Mouse (Mus musculus) hindbrain, embryonic 13.5 days (tissue): Measurements from ENCODE around the gene Ogg1. TPM values are rescaled to one million over a fixed set of nuclear protein-coding genes. Genes with fewer than 3 reads are reported as not detected.
"Not testable (repeated sequence)": the region's sequence is repeated elsewhere in the genome, so short reads cannot be mapped to it uniquely, and the experiment has no call there.

Source experiments
- ATAC-seq: fragments of 200-750 bp; cut with Nextera tagmentation; 2 replicates; pipeline ENCODE4 v1.8.0; 2017; ENCODE audit warnings: moderate TSS enrichment; ENCODE audit not compliant: low FRiP score
- H3K27ac ChIP-seq: fragments of 300-500 bp; sonication (generic); 2 replicates; pipeline ENCODE4 v1.5.1; 2015; ENCODE audit warnings: inconsistent platforms, mild to moderate bottlenecking, moderate library complexity
- H3K27me3 ChIP-seq: fragments of 300-500 bp; sonication (generic); 2 replicates; pipeline ENCODE4 v1.6.1; 2015; ENCODE audit warnings: mild to moderate bottlenecking, inconsistent platforms
- H3K36me3 ChIP-seq: fragments of 300-500 bp; sonication (generic); 2 replicates; pipeline ENCODE4 v1.6.1; 2015; ENCODE audit warnings: mild to moderate bottlenecking, inconsistent platforms
- H3K4me1 ChIP-seq: fragments of 300-500 bp; sonication (generic); replicated peaks from 2 replicates; pipeline ENCODE4 v1.6.1; 2015; ENCODE audit warnings: inconsistent platforms
- H3K4me2 ChIP-seq: fragments of 300-500 bp; sonication (generic); 2 replicates; pipeline ENCODE4 v1.6.1; 2015; ENCODE audit warnings: inconsistent platforms, mild to moderate bottlenecking, moderate library complexity
- H3K4me3 ChIP-seq: fragments of 300-500 bp; sonication (generic); 2 replicates; pipeline ENCODE4 v1.5.1; 2015; ENCODE audit warnings: mild to moderate bottlenecking, inconsistent platforms
- H3K9ac ChIP-seq: fragments of 300-500 bp; sonication (generic); 2 replicates; pipeline ENCODE4 v1.6.1; 2015; ENCODE audit warnings: mild to moderate bottlenecking, inconsistent platforms
- H3K9me3 ChIP-seq: fragments of 300-500 bp; sonication (generic); 2 replicates; pipeline ENCODE4 v1.6.1; 2016; ENCODE audit warnings: inconsistent platforms
- WGBS: fragments of 180-500 bp; shearing (Covaris S2); methylation state at CpG from one replicate; pipeline ENCODE4 v1.1.7; 2015; 5-methylcytosine and 5-hydroxymethylcytosine counted together
- polyA plus RNA-seq: library from polyadenylated mRNA; unstranded; fragments of >200 nt; fragmentation: Nextera tagmentation; extraction: Ambion mirVana; gene quantifications from 2 replicates; pipeline ENCODE4 v1.2.1, GENCODE M21; 2015

Ogg1 gene
- polyA plus RNA-seq, 1 experiment from 2014 or later: 8.7 TPM

DNA sequence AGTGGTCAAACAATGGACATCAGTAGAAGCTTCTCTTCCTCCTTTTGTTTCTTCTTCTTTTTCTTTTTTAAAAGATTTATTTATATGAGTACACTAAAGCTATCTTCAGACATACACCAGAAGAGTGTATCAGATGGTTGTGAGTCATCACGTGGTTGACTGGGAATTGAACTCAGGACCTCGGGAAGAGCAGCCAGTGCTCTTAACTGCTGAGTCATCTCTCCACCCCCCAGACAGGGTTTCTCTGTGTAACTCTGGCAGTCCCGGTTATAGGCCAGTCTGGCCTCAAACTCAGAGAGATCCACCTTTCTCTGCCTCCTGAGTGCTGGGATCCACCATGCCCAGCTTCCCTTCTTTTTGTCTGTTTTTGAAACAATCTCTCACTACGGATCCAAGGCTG is 30.1 kb upstream of the Ogg1 start:
- Histone ChIP-seq H3K27me3 (no peaks in the 10 kb centered on the region), H3K36me3 (no peaks in the 10 kb centered on the region), H3K9ac (no peak overlapping the region), H3K4me3 (no peak overlapping the region), H3K27ac (no peak overlapping the region), H3K9me3 (no peaks in the 10 kb centered on the region), H3K4me2 (no peak overlapping the region), H3K4me1 (no peaks in the 10 kb centered on the region)
- ATAC-seq: no peak
- WGBS: 77% methylated on average over 4 of the region's 4 CpGs

- Histone ChIP-seq H3K27ac (no peak overlapping the region), H3K9ac (no peak overlapping the region), H3K4me1 (peaks cover 7% of the 10 kb centered on the region; the same call in 1 of the 2 replicates), H3K36me3 (no peaks in the 10 kb centered on the region), H3K9me3 (no peaks in the 10 kb centered on the region), H3K27me3 (no peaks in the 10 kb centered on the region), H3K4me2 (no peak overlapping the region), H3K4me3 (no peak overlapping the region)
- WGBS: 85% methylated on average over 5 of the region's 5 CpGs
- no peak for ATAC-seq
Observed at GRCm38 (mm10) chr6:113301350-113301749, 25.4 kb upstream of the Ogg1 start.

GRCm38 (mm10) chr6:113302258-113302657 is 24.5 kb upstream of the Ogg1 start:
- Histone ChIP-seq H3K4me3 (no peak overlapping the region), H3K27me3 (no peaks in the 10 kb centered on the region), H3K4me2 (no peak overlapping the region), H3K9ac (no peak overlapping the region), H3K27ac (no peak overlapping the region), H3K36me3 (no peaks in the 10 kb centered on the region), H3K9me3 (no peaks in the 10 kb centered on the region), H3K4me1 (peaks cover 7% of the 10 kb centered on the region; the same call in 1 of the 2 replicates)
- no peak for ATAC-seq
- WGBS: 25% methylated on average over 3 of the region's 3 CpGs

GRCm38 (mm10) chr6:113306322-113306985 is 20.3 kb upstream of the Ogg1 start:
- H3K36me3 ChIP-seq: peaks cover 15% of the 10 kb centered on the region
- H3K4me3 ChIP-seq: peak overlapping the region; percentile 97
- H3K27me3 ChIP-seq: no peaks in the 10 kb centered on the region
- H3K9ac ChIP-seq: peak overlapping the region; percentile 97
- peak overlapping the region; percentile 99 for H3K27ac ChIP-seq
- ATAC-seq: peak; percentile 98
- H3K9me3 ChIP-seq: no peaks in the 10 kb centered on the region
- under 1% methylated on average over 50 of the region's 50 CpGs for WGBS
- peak overlapping the region; percentile 100 for H3K4me2 ChIP-seq
- H3K4me1 ChIP-seq: peaks cover 38% of the 10 kb centered on the region

GRCm38 (mm10) chr6:113306986-113307349 is 19.8 kb upstream of the Ogg1 start, which contains the start of gene Brpf1:
TSS of gene Brpf1 (plus strand) at chr6:113307137.
- peak within 1 kb of the TSS; percentile 100 for H3K4me2 ChIP-seq
- H3K9ac ChIP-seq: peak within 1 kb of the TSS; percentile 97
- H3K4me1 ChIP-seq: peaks cover 38% of the 10 kb centered on the region
- WGBS: under 1% methylated on average over 32 of the region's 32 CpGs
- H3K4me3 ChIP-seq: peak within 1 kb of the TSS; percentile 97
- peak; percentile 60 for ATAC-seq
- H3K36me3 ChIP-seq: peaks cover 16% of the 10 kb centered on the region
- no peaks in the 10 kb centered on the region for H3K9me3 ChIP-seq
- H3K27ac ChIP-seq: peak within 1 kb of the TSS; percentile 99
- H3K27me3 ChIP-seq: no peaks in the 10 kb centered on the region

GRCm38 (mm10) chr6:113307481-113308121 is 19.2 kb upstream of the Ogg1 start:
- peaks cover 38% of the 10 kb centered on the region for H3K4me1 ChIP-seq
- H3K27me3 ChIP-seq: no peaks in the 10 kb centered on the region
- peak overlapping the region; percentile 100 for H3K4me2 ChIP-seq
- H3K27ac ChIP-seq: peak overlapping the region; percentile 99
- H3K36me3 ChIP-seq: peaks cover 21% of the 10 kb centered on the region
- WGBS: under 1% methylated on average over 34 of the region's 34 CpGs
- no peak for ATAC-seq
- H3K9me3 ChIP-seq: no peaks in the 10 kb centered on the region
- H3K4me3 ChIP-seq: peak overlapping the region; percentile 97
- H3K9ac ChIP-seq: peak overlapping the region; percentile 97

GRCm38 (mm10) chr6:113308141-113308540 is 18.6 kb upstream of the Ogg1 start:
- Histone ChIP-seq H3K36me3 (peaks cover 25% of the 10 kb centered on the region), H3K9ac (peak overlapping the region; percentile 97), H3K4me2 (peak overlapping the region; percentile 100), H3K9me3 (no peaks in the 10 kb centered on the region), H3K27ac (peak overlapping the region; percentile 99), H3K27me3 (no peaks in the 10 kb centered on the region), H3K4me3 (peak overlapping the region; percentile 97), H3K4me1 (peaks cover 38% of the 10 kb centered on the region)
- ATAC-seq: no peak
- 32% methylated on average over 5 of the region's 5 CpGs for WGBS

GRCm38 (mm10) chr6:113315972-113316371 is 10.8 kb upstream of the Ogg1 start:
- Histone ChIP-seq H3K4me2 (no peak overlapping the region), H3K4me1 (no peaks in the 10 kb centered on the region), H3K9ac (no peak overlapping the region), H3K4me3 (no peak overlapping the region), H3K27ac (no peak overlapping the region), H3K27me3 (no peaks in the 10 kb centered on the region), H3K9me3 (no peaks in the 10 kb centered on the region), H3K36me3 (peaks cover 88% of the 10 kb centered on the region)
- WGBS: 98% methylated on average over 3 of the region's 3 CpGs
- no peak for ATAC-seq

- no peak overlapping the region for H3K27ac ChIP-seq
- H3K4me2 ChIP-seq: no peak overlapping the region
- H3K4me3 ChIP-seq: no peak overlapping the region
- no peak overlapping the region for H3K9ac ChIP-seq
- no peak for ATAC-seq
- no peaks in the 10 kb centered on the region for H3K27me3 ChIP-seq
- peaks cover 24% of the 10 kb centered on the region for H3K4me1 ChIP-seq
- H3K9me3 ChIP-seq: no peaks in the 10 kb centered on the region
- peaks cover 48% of the 10 kb centered on the region for H3K36me3 ChIP-seq
- 96% methylated on average over 1 of the region's 1 CpGs for WGBS
Observed at GRCm38 (mm10) chr6:113329396-113329795, 2.6 kb downstream of the Ogg1 start.

DNA sequence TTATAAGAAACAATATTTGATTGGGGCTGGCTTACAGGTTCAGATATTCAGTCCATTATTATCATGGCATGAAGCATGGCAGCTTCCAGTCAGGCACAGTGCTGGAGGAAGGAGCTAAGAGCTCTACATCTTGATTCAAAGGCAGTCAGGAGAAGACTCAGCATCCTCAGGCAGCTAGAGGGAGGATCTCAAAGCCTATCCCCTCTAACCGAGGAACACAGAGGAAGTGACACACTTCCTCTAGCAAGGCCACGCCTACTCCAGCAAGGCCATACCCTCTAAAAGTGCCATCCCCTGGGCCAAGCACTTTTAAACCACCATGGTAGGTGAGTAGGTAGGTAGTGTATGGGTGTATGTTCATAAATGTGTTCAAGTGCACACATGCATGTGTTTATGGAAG is 3.8 kb downstream of the Ogg1 start:
- Histone ChIP-seq H3K4me1 (peaks cover 21% of the 10 kb centered on the region), H3K4me3 (no peak overlapping the region), H3K4me2 (no peak overlapping the region), H3K27me3 (no peaks in the 10 kb centered on the region), H3K9ac (no peak overlapping the region), H3K36me3 (peaks cover 53% of the 10 kb centered on the region), H3K27ac (no peak overlapping the region), H3K9me3 (no peaks in the 10 kb centered on the region)
- no peak for ATAC-seq
- 64% methylated on average over 2 of the region's 2 CpGs for WGBS

GRCm38 (mm10) chr6:113331721-113332120 is 4.9 kb downstream of the Ogg1 start:
- H3K4me3 ChIP-seq: no peak overlapping the region
- 95% methylated on average over 11 of the region's 11 CpGs for WGBS
- no peaks in the 10 kb centered on the region for H3K9me3 ChIP-seq
- peaks cover 14% of the 10 kb centered on the region for H3K4me1 ChIP-seq
- H3K27me3 ChIP-seq: no peaks in the 10 kb centered on the region
- peaks cover 63% of the 10 kb centered on the region for H3K36me3 ChIP-seq
- H3K4me2 ChIP-seq: no peak overlapping the region
- H3K27ac ChIP-seq: no peak overlapping the region
- no peak overlapping the region for H3K9ac ChIP-seq
- no peak for ATAC-seq

DNA sequence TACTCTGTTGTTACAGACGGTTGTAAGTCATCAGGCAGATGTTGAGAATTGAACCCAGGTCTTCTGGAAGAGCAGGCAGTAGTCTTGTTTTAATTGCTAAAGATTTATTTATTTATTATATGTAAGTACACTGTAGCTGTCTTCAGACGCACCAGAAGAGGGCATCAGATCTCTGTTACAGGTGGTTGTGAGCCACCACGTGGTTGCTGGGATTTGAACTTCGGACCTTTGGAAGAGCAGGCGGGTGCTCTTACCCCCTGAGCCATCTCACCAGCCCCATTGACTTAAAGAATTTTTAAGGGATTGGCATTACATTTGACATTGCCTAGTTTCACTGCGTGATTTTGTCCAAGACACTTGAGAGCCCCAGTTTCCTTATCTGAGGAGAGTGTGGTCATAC is 6.0 kb downstream of the Ogg1 start:
- ATAC-seq, H3K4me3 ChIP-seq, H3K9me3 ChIP-seq, H3K27me3 ChIP-seq, H3K4me2 ChIP-seq, H3K9ac ChIP-seq, H3K4me1 ChIP-seq: not testable (repeated sequence)
- Histone ChIP-seq H3K27ac (peak overlapping the region; percentile 44; the same call in 1 of the 2 replicates), H3K36me3 (peaks cover 71% of the 10 kb centered on the region)
- WGBS: 79% methylated on average over 6 of the region's 6 CpGs
